Mouse (Mus musculus) embryonic facial prominence, embryonic 14.5 days (tissue): ENCODE data around the gene Abhd17b. TPM values are rescaled to one million over a fixed set of nuclear protein-coding genes. Genes with fewer than 3 reads are reported as not detected.
"Not testable (repeated sequence)": the region's sequence is repeated elsewhere in the genome, so short reads cannot be mapped to it uniquely, and the experiment has no call there.

ENCODE experiments used
- ATAC-seq: fragments of 200-750 bp; cut with Nextera tagmentation; 2 replicates; pipeline ENCODE4 v1.8.0; 2017; ENCODE audit warnings: low read depth, moderate number of reproducible peaks, moderate TSS enrichment
- DNase-seq: peaks from one replicate; pipeline ENCODE4 v3.0.0-alpha.2; 2015; ENCODE audit warnings: low spot score
- H3K27ac ChIP-seq: fragments of 300-500 bp; sonication (generic); replicated peaks from 2 replicates; pipeline ENCODE4 v1.5.1; 2014; ENCODE audit warnings: low read depth, mild to moderate bottlenecking, low read length, moderate library complexity
- H3K27me3 ChIP-seq: fragments of 300-500 bp; sonication (generic); replicated peaks from 2 replicates; pipeline ENCODE4 v1.6.1; 2014; ENCODE audit warnings: low read length; ENCODE audit not compliant: control insufficient read depth, insufficient read depth
- H3K36me3 ChIP-seq: fragments of 300-500 bp; sonication (generic); 2 replicates; pipeline ENCODE4 v1.6.1; 2014; ENCODE audit warnings: low read length, mixed read lengths; ENCODE audit not compliant: control insufficient read depth, insufficient read depth
- H3K4me1 ChIP-seq: fragments of 300-500 bp; sonication (generic); 2 replicates; pipeline ENCODE4 v1.6.1; 2014; ENCODE audit warnings: antibody characterized with exemption, low read length; ENCODE audit not compliant: control insufficient read depth, insufficient read depth
- H3K4me2 ChIP-seq: fragments of 300-500 bp; sonication (generic); 2 replicates; pipeline ENCODE4 v1.6.1; 2014; ENCODE audit warnings: low read depth, mild to moderate bottlenecking, low read length, moderate library complexity, mixed read lengths
- H3K4me3 ChIP-seq: fragments of 300-500 bp; sonication (generic); 2 replicates; pipeline ENCODE4 v1.5.1; 2014; ENCODE audit warnings: low read depth, mild to moderate bottlenecking, low read length
- H3K9ac ChIP-seq: fragments of 300-500 bp; sonication (generic); 2 replicates; pipeline ENCODE4 v1.6.1; 2014; ENCODE audit warnings: low read depth, mild to moderate bottlenecking, low read length, moderate library complexity, mixed read lengths
- H3K9me3 ChIP-seq: fragments of 300-500 bp; sonication (generic); 2 replicates; pipeline ENCODE4 v1.6.1; 2016; ENCODE audit warnings: low read length; ENCODE audit not compliant: control insufficient read depth
- WGBS: fragments of 180-500 bp; shearing (Covaris S2); extraction: QIAGEN DNeasy Blood & Tissue Kit; methylation state at CpG from one replicate; pipeline ENCODE4 v1.1.7; 2014; 5-methylcytosine and 5-hydroxymethylcytosine counted together
- polyA plus RNA-seq: library from polyadenylated mRNA; unstranded; fragments of >200 nt; fragmentation: Nextera tagmentation; extraction: Ambion mirVana; gene quantifications from 2 replicates; pipeline ENCODE4 v1.2.1, GENCODE M21; 2014

Abhd17b gene
- polyA plus RNA-seq, 1 experiment from 2014 or later, result 39.3 TPM

DNA sequence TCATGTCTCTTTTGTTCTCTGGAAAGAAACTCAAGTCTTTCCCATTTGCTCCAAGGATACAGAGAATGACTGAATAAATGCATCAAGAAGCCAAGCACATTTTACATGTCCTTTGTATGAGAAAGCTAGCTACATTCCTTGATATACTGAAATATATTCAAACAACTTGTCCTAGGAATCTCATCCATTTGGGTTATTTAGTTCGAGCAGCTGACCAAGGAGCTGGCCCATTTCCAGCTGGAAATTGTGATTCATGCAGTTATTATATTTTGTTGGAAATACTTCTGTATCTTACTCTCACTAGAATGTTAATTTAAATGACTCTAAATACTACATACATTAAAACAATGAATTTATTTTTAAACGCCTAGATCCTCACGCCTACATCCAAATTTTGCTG lies 63.5 kb downstream of the Abhd17b start:
- no peak for ATAC-seq
- no peak overlapping the region for H3K4me2 ChIP-seq
- H3K4me3 ChIP-seq, result no peak overlapping the region
- H3K36me3 ChIP-seq, result no peaks in the 10 kb centered on the region
- no peak overlapping the region for H3K9ac ChIP-seq
- 79% methylated on average over 3 of the region's 3 CpGs for WGBS
- no peak for DNase-seq
- H3K27ac ChIP-seq, result no peak overlapping the region
- no peaks in the 10 kb centered on the region for H3K27me3 ChIP-seq
- H3K4me1 ChIP-seq, result peaks cover 17% of the 10 kb centered on the region
- H3K9me3 ChIP-seq, result no peaks in the 10 kb centered on the region

DNA sequence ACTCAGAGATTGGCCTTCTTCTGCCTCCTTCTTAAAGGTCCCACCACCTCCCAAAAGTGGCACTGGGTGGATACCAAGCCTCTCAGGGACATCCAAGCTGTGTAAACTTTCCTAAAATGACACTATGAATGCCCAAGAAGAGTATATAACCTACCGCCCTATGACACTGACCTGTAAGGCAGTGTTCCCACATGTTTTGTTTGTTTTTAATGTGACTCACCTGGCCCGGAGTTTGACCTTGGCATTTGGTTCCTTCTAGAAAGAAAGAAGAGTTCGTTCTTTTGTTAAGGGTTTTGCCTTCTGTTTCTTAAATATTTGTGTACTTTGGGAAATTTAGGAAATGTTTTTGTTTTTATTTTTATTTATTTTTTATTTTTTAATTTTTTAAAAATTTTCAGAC lies 66.2 kb downstream of the Abhd17b start:
- no peak for ATAC-seq
- Histone ChIP-seq H3K9me3 (0 out of 2 replicates have a peak, but pooled peaks cover 5% of the 10 kb centered on the region), H3K9ac (no peak overlapping the region), H3K4me2 (no peak overlapping the region), H3K4me1 (peaks cover 12% of the 10 kb centered on the region), H3K4me3 (no peak overlapping the region), H3K27me3 (no peaks in the 10 kb centered on the region), H3K27ac (no peak overlapping the region), H3K36me3 (no peaks in the 10 kb centered on the region)
- no peak for DNase-seq
- WGBS, result 79% methylated on average over 3 of the region's 3 CpGs

DNA sequence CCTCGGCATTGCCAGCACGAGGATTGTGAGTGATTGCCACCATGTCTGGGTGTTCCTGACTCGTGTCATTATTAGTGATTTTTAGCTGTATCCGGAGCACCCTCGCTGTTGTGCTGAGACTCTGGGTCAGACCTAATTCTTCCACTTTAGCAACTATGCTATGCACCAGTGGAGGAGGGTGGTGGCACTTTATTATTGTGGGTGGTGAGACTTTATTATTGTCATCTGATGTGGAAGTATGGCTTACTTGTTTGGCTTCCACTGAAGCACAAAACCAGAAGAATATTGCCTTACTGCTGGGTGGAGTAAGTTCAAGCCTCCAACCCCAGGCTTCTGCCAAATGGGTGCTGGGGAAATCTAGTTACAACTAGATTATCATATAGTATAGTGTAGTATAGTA lies 68.0 kb downstream of the Abhd17b start:
- 86% methylated on average over 5 of the region's 5 CpGs for WGBS
- Histone ChIP-seq H3K4me3 (no peak overlapping the region), H3K36me3 (no peaks in the 10 kb centered on the region), H3K27ac (no peak overlapping the region), H3K9ac (no peak overlapping the region), H3K9me3 (0 out of 2 replicates have a peak, but pooled peaks cover 5% of the 10 kb centered on the region), H3K4me1 (no peaks in the 10 kb centered on the region), H3K4me2 (no peak overlapping the region), H3K27me3 (no peaks in the 10 kb centered on the region)
- DNase-seq, result no peak
- no peak for ATAC-seq

DNA sequence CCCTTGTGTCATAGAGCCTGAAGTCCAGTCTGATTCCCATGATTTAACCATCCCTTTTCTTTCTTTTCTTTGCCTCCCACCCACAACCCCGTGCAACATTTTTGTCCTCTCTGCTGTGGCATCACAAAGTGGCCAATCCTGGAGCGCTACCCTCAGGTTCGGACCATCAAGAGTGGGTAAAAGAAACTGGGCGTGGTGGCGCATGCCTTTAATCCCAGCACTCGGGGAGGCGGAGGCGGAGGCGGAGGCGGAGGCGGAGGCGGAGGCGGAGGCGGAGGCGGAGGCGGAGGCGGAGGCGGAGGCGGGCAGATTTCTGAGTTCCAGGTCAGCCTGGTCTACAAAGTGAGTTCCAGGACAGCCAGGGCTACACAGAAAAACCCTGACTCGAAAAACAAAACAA lies 70.3 kb downstream of the Abhd17b start:
- WGBS, result 97% methylated on average over 20 of the region's 20 CpGs
- not testable (repeated sequence) for H3K4me2 ChIP-seq, H3K9ac ChIP-seq, H3K27me3 ChIP-seq, H3K9me3 ChIP-seq, H3K4me3 ChIP-seq, H3K36me3 ChIP-seq, H3K27ac ChIP-seq, H3K4me1 ChIP-seq, DNase-seq, ATAC-seq

DNA sequence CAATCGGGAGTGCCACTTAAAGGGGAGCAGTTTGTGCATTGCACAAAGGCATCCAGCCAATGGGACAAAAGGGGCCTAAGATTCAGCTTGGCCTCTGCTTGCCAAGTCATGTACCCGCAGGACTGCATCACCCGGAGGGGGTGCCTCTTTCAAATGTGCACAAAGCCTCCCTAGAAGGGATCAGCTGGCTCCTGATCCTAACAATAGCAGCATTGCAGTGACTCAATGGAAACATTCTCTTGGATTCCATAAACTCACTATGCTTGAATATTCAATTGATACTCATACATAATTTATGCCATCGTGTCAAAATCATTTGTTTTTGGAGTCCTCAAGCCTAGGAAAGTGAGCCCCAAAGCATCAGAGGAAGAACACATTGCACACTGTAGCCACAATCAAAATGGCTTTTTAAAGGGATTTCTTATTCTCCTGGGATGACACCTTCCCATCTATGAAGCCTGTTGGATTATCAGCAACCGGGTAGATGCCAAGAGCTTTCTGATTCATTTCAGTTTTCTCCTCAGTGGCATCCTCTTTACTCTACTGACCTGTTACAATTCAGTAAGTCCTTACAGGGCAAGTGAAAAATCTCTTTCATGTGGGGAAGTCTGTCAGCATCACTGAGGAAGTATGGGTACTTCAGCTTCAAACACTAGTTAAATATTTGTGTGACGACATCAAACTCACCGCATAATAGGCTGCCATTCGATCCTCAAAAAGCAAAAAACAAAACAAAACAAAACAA lies 71.1 kb downstream of the Abhd17b start:
- no peaks in the 10 kb centered on the region for H3K4me1 ChIP-seq
- WGBS, result 70% methylated on average over 8 of the region's 8 CpGs
- no peak overlapping the region for H3K4me3 ChIP-seq
- no peak overlapping the region for H3K4me2 ChIP-seq
- ATAC-seq (peak; percentile 76), DNase-seq (peak; percentile 72)
- H3K36me3 ChIP-seq, result no peaks in the 10 kb centered on the region
- H3K27me3 ChIP-seq, result no peaks in the 10 kb centered on the region
- 0 out of 2 replicates have a peak, but pooled peaks cover 5% of the 10 kb centered on the region for H3K9me3 ChIP-seq
- no peak overlapping the region for H3K9ac ChIP-seq
- peak overlapping the region; percentile 45 for H3K27ac ChIP-seq

DNA sequence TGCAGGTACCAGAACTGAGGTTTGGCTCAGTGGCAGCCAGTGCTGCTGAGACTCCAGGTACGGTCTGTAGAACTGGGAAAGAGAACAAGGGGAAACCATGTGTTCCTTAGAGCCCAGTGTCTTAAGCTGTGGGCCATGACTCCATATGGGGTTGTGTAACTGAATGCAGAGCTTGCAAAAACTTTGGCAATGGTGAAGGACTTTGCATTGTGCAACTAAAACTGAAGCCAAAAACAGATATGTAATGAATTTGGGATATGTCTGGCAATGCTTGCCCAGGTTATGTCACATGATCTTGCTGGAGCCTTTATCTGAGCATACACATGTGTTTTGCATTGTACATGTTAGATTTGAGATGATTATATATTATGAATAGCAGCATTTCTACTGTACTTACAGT lies 72.2 kb downstream of the Abhd17b start:
- WGBS, result 64% methylated on average over 1 of the region's 1 CpGs
- H3K27ac ChIP-seq, result peak overlapping the region; percentile 17; the same call in 1 of the 2 replicates
- H3K4me1 ChIP-seq, result no peaks in the 10 kb centered on the region
- 0 out of 2 replicates have a peak, but pooled peaks cover 5% of the 10 kb centered on the region for H3K9me3 ChIP-seq
- no peaks in the 10 kb centered on the region for H3K36me3 ChIP-seq
- H3K4me3 ChIP-seq, result no peak overlapping the region
- no peak overlapping the region for H3K9ac ChIP-seq
- H3K27me3 ChIP-seq, result no peaks in the 10 kb centered on the region
- ATAC-seq, result peak; percentile 76
- DNase-seq, result peak; percentile 77
- no peak overlapping the region for H3K4me2 ChIP-seq

DNA sequence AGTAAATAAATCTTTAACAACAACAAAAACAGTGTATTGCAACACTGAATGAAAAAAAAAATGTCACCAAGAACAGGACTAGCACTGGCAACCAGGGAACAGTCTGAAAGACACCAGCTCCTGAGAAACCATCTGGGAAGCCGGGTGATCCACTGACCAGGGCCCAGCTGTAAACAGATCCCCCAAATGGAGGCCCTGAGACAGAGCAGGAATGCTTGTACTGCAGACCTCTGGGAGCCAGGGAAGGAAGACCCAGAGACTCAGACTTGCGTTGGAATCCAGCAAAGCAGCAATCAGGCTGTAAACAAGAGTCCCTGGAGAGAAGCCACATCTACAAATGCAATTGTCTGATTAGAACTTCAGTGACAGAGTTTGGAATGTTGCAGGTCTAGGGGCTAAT lies 74.1 kb downstream of the Abhd17b start:
- no peak for DNase-seq
- H3K4me1 ChIP-seq, result no peaks in the 10 kb centered on the region

DNA sequence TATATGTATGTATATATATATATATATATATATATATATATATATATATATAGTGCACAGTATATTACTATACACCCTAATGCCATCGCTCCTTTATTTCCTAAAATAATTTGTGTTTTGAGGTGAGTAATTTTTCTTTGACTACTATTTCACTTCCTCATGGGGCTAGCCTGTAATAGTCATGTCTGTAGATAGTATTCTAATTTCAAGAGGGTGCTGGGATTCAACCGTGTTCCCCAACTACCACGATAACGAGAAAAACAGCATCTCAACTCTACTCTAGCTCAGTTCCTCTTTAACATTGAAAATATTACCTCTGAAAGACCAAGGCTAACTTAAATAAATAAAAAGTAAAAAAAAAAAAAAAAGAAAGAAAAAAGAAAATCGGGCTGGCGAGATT lies 75.4 kb downstream of the Abhd17b start:
- no peak overlapping the region for H3K4me2 ChIP-seq
- H3K9ac ChIP-seq, result no peak overlapping the region
- no peaks in the 10 kb centered on the region for H3K4me1 ChIP-seq
- 90% methylated on average over 6 of the region's 6 CpGs for WGBS
- H3K4me3 ChIP-seq, result no peak overlapping the region
- DNase-seq (no peak), ATAC-seq (no peak)
- no peaks in the 10 kb centered on the region for H3K9me3 ChIP-seq
- H3K36me3 ChIP-seq, result no peaks in the 10 kb centered on the region
- no peak overlapping the region for H3K27ac ChIP-seq
- H3K27me3 ChIP-seq, result no peaks in the 10 kb centered on the region

More for the DNA sequence above, 74.1 kb downstream of the Abhd17b start:
- H3K4me2 ChIP-seq, result no peak overlapping the region
- 0 out of 2 replicates have a peak, but pooled peaks cover 5% of the 10 kb centered on the region for H3K9me3 ChIP-seq
- no peak overlapping the region for H3K9ac ChIP-seq
- no peaks in the 10 kb centered on the region for H3K36me3 ChIP-seq
- no peak overlapping the region for H3K27ac ChIP-seq
- no peak for ATAC-seq
- no peak overlapping the region for H3K4me3 ChIP-seq
- WGBS, result 48% methylated on average over 2 of the region's 2 CpGs
- H3K27me3 ChIP-seq, result no peaks in the 10 kb centered on the region

DNA sequence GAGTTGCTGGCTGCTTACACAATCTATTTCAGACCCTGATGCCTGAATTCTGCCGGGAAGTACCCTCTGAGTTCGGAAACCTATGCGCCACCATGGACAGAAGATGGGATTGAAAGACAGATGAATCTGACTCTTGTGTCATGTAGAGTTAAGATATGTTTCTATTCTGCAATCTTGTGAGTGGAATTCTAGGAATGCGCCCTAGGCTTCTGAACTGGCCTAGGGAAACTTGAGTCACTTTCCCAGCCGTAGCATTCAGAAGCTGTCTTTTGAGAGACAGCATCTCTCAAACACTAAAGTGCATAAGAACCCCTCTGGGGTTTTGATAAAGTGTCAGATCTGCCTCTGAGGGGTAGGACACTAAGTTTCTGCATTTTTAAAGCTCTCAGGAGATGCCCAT lies 78.9 kb downstream of the Abhd17b start:
- Histone ChIP-seq H3K36me3 (no peaks in the 10 kb centered on the region), H3K9ac (no peak overlapping the region), H3K9me3 (no peaks in the 10 kb centered on the region), H3K4me1 (no peaks in the 10 kb centered on the region), H3K4me3 (no peak overlapping the region), H3K27me3 (no peaks in the 10 kb centered on the region), H3K4me2 (no peak overlapping the region), H3K27ac (no peak overlapping the region)
- DNase-seq (no peak), ATAC-seq (no peak)
- WGBS, result 63% methylated on average over 5 of the region's 5 CpGs
